Mouse (Mus musculus) E14TG2a.4 (cell line): ENCODE results near the gene 1700102P08Rik.

Source experiments
- H3K27me3 ChIP-seq: 2 replicates; pipeline ENCODE4 v1.6.1; 2014; ENCODE audit warnings: low read length, control low read depth; ENCODE audit not compliant: insufficient read depth
- H3K36me3 ChIP-seq: 2 replicates; pipeline ENCODE4 v1.6.1; 2014; ENCODE audit warnings: low read length, control low read depth; ENCODE audit not compliant: insufficient read depth
- H3K4me1 ChIP-seq: replicated peaks from 2 replicates; pipeline ENCODE4 v1.6.1; 2014; ENCODE audit warnings: low read depth, low read length, control low read depth
- H3K4me3 ChIP-seq: replicated peaks from 2 replicates; pipeline ENCODE4 v1.5.1; 2014; ENCODE audit warnings: mild to moderate bottlenecking, low read length
- H3K9me3 ChIP-seq: 2 replicates; pipeline ENCODE4 v1.6.1; 2014; ENCODE audit warnings: low read length, control low read depth
- CTCF ChIP-seq: conservative IDR thresholded peaks from 2 replicates; pipeline ENCODE4 v1.5.1; 2014; ENCODE audit warnings: low read length
- NANOG ChIP-seq: IDR thresholded peaks from 2 replicates; pipeline ENCODE4 v1.6.1; 2014; ENCODE audit warnings: borderline replicate concordance, low read length, mixed read lengths
- POU5F1 ChIP-seq: IDR thresholded peaks from 2 replicates; pipeline ENCODE4 v1.6.1; 2014; ENCODE audit warnings: low read length, borderline replicate concordance

1700102P08Rik gene

GRCm38 (mm10) chr9:108392676-108393075 is at the start of gene 1700102P08Rik:
1700102P08Rik (plus strand) TSS chr9:108392805.
- Histone ChIP-seq H3K4me3 (peak within 1 kb of the TSS; percentile 64), H3K36me3 (peaks cover 44% of the 10 kb centered on the region), H3K27me3 (no peaks in the 10 kb centered on the region), H3K9me3 (no peaks in the 10 kb centered on the region), H3K4me1 (peaks cover 56% of the 10 kb centered on the region)
- TF ChIP-seq CTCF (peak; percentile 34; the same call in 1 of the 2 replicates), NANOG (no peak)

GRCm38 (mm10) chr9:108343331-108343730 is 49.3 kb upstream of the 1700102P08Rik start:
- TF ChIP-seq NANOG (no peak), POU5F1 (no peak), CTCF (no peak)
- peaks cover 21% of the 10 kb centered on the region for H3K36me3 ChIP-seq
- H3K27me3 ChIP-seq: no peaks in the 10 kb centered on the region
- peaks cover 61% of the 10 kb centered on the region for H3K4me1 ChIP-seq
- no peaks in the 10 kb centered on the region for H3K9me3 ChIP-seq
- no peak overlapping the region for H3K4me3 ChIP-seq

GRCm38 (mm10) chr9:108343835-108344234 is 48.8 kb upstream of the 1700102P08Rik start:
- no peak for TF ChIP-seq NANOG
- no peak for TF ChIP-seq POU5F1
- no peak for TF ChIP-seq CTCF
- Histone ChIP-seq H3K9me3 (no peaks in the 10 kb centered on the region), H3K4me3 (no peak overlapping the region), H3K36me3 (peaks cover 21% of the 10 kb centered on the region), H3K27me3 (no peaks in the 10 kb centered on the region), H3K4me1 (peaks cover 64% of the 10 kb centered on the region)

DNA sequence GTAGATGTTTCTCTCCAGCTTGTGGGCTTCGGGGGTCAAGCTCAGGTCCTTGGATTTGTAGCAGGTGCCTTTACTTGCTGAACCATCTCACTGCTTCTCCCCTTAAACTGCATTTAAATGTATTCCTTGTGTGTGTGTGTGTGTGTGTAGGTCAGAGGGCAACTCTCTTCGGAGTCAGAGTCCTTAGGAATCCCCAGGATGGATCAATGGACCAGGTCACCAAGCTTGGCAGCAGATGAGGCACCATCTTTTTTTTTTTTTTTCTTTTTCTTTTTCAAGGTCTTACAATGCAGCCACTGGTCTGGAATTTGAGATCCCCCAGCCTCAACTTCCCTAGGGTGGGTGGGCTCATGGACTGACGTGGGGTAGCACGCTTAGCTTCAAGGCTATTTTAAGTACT is 48.1 kb upstream of the 1700102P08Rik start:
- Histone ChIP-seq H3K9me3 (no peaks in the 10 kb centered on the region), H3K36me3 (peaks cover 21% of the 10 kb centered on the region), H3K4me1 (peaks cover 69% of the 10 kb centered on the region), H3K27me3 (no peaks in the 10 kb centered on the region), H3K4me3 (no peak overlapping the region)
- no peak for TF ChIP-seq NANOG
- TF ChIP-seq CTCF: no peak
- no peak for TF ChIP-seq POU5F1

- Histone ChIP-seq H3K9me3 (no peaks in the 10 kb centered on the region), H3K4me3 (peak overlapping the region; percentile 94), H3K36me3 (peaks cover 23% of the 10 kb centered on the region), H3K27me3 (no peaks in the 10 kb centered on the region), H3K4me1 (peaks cover 47% of the 10 kb centered on the region)
- TF ChIP-seq POU5F1 (no peak), NANOG (no peak), CTCF (no peak)
Measured at GRCm38 (mm10) chr9:108347024-108347423, 45.6 kb upstream of the 1700102P08Rik start.

DNA sequence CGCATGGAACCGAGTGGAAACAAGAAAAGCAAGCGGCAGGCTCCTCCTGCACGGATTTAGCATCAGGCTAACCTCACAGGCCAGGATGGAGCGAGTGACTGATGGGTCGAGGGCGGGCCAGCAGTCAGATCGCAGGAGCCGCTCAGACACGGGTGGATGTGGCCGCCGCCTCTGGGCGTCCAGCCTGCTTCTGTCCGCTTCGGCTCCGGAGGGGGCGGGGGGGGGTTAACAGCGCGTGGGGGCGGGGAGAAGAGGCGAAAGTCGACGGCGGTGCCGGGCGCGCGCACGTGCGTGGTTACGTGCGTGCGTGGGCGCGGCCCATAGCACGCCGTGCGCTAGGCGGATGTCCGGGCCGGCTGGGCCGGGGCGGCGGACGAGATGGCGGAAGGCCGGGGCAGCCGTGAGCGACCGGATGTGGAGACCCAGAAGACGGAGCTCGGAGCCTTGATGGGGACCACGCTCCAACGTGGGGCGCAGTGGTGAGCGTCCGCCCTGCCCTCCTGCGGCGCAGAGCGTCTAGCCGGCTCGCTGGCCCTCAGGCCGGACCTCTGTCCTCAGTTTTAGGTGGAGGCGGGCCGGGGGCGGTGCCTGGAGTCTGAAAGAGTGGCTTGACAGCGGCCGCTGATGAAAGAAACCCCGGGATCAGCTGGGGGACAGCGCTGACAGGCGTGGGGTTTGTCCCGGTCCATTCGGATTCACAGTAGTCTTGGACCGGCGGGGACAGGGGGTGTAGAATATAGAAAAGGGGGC is 44.9 kb upstream of the 1700102P08Rik start, which contains the start of gene Usp4:
Gene Usp4, plus strand, starts transcription at position 314 of the 750 bp plus-strand sequence.
- TF ChIP-seq CTCF: no peak
- no peak for TF ChIP-seq NANOG
- TF ChIP-seq POU5F1: no peak
- Histone ChIP-seq H3K4me3 (peak within 1 kb of the TSS; percentile 94), H3K4me1 (peaks cover 41% of the 10 kb centered on the region)

GRCm38 (mm10) chr9:108348290-108348680 is 44.3 kb upstream of the 1700102P08Rik start:
- no peaks in the 10 kb centered on the region for H3K27me3 ChIP-seq
- TF ChIP-seq NANOG (no peak), CTCF (no peak), POU5F1 (no peak)
- H3K36me3 ChIP-seq: peaks cover 36% of the 10 kb centered on the region
- H3K4me3 ChIP-seq: peak overlapping the region; percentile 94
- H3K9me3 ChIP-seq: no peaks in the 10 kb centered on the region
- H3K4me1 ChIP-seq: peaks cover 39% of the 10 kb centered on the region

More for the DNA sequence above, 44.9 kb upstream of the 1700102P08Rik start, which contains the start of gene Usp4:
- Histone ChIP-seq H3K9me3 (no peaks in the 10 kb centered on the region), H3K36me3 (peaks cover 30% of the 10 kb centered on the region), H3K27me3 (no peaks in the 10 kb centered on the region)

GRCm38 (mm10) chr9:108349727-108350126 is 42.9 kb upstream of the 1700102P08Rik start:
- Histone ChIP-seq H3K4me3 (no peak overlapping the region), H3K36me3 (peaks cover 50% of the 10 kb centered on the region), H3K4me1 (peaks cover 36% of the 10 kb centered on the region), H3K27me3 (no peaks in the 10 kb centered on the region), H3K9me3 (no peaks in the 10 kb centered on the region)
- TF ChIP-seq CTCF (no peak), NANOG (no peak), POU5F1 (no peak)
